Mouse (Mus musculus): ENCODE data around the gene Zranb1. TPM values are rescaled to one million over a fixed set of nuclear protein-coding genes. Genes with fewer than 3 reads are reported as not detected.

Gene Zranb1
- polyA plus RNA-seq, 1 experiment from 2014 or later, result 11.6 TPM

DNA sequence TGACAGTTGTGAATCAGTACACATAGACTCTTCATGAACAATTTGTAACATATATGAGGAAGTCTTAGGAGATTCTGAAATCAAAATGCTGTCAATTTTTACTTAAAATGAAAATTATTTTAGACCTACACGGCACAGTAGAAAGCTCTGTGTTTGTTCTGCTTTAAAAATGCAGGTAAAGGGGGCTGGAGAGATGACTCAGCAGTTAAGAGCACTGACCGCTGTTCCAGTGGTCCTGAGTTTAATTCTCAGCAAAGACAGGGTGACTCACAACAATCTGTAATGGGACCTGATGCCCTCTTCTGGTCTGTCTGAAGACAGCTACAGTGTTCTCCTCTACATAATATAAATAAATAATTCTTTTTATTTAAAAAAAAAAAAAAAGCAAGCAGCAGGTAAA, 34.8 kb downstream of the Zranb1 start:
- Histone ChIP-seq H3K4me3 (ENCODE audit: low read depth, low read length) (no peak overlapping the region), H3K27ac (ENCODE audit: low read depth) (no peak overlapping the region), H3K9me3 (ENCODE audit: low read length) (no peaks in the 10 kb centered on the region), H3K9ac (replicated peaks) (no peak overlapping the region), H3K4me2 (ENCODE audit: low read depth, low read length) (no peak overlapping the region), H3K27me3 (ENCODE audit: insufficient read depth, low read length) (no peaks in the 10 kb centered on the region), H3K36me3 (replicated peaks; ENCODE audit: insufficient read depth, low read length) (peaks cover 20% of the 10 kb centered on the region), H3K4me1 (ENCODE audit: insufficient read depth) (no peaks in the 10 kb centered on the region)
- 91% methylated on average over 2 of the region's 2 CpGs for WGBS (ENCODE audit: insufficient replicate concordance)
- ATAC-seq, result no peak
- no peak for DNase-seq
- TF ChIP-seq CTCF (IDR thresholded peaks at IDR 0.05; ENCODE audit: low read depth), result no peak
- no peak for TF ChIP-seq EP300 (IDR thresholded peaks at IDR 0.05; ENCODE audit: low read depth)

DNA sequence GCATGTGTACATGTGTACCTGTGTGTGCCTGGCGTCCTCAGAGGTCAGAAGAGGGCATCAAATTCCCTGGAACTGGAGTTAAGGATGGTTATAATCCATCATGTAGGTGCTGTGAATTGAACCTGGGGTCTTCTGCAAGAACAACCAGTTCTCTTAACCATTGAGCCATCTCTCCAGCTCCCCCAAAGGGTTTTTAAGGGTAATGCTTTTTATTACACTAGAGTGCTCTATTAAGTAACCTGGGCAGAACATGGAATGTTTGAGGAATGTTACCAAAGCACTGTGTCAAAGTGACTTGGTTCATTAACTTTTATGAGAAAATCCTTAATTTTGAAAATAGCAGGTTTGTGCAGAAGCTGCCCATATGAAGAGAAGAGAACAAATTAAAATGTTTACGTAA, 41.1 kb downstream of the Zranb1 start:
- H3K4me2 ChIP-seq (ENCODE audit: low read depth, low read length), result no peak overlapping the region
- WGBS (ENCODE audit: insufficient replicate concordance), result 86% methylated on average over 2 of the region's 2 CpGs
- H3K4me3 ChIP-seq (ENCODE audit: low read depth, low read length), result no peak overlapping the region
- ATAC-seq (no peak), DNase-seq (no peak)
- no peaks in the 10 kb centered on the region for H3K27me3 ChIP-seq (ENCODE audit: insufficient read depth, low read length)
- no peak overlapping the region for H3K27ac ChIP-seq (ENCODE audit: low read depth)
- no peaks in the 10 kb centered on the region for H3K9me3 ChIP-seq (ENCODE audit: low read length)
- TF ChIP-seq CTCF (IDR thresholded peaks at IDR 0.05; ENCODE audit: low read depth) (0 out of 2 replicates have a peak, but pooled peaks have one; percentile 8), EP300 (IDR thresholded peaks at IDR 0.05; ENCODE audit: low read depth) (no peak)
- H3K4me1 ChIP-seq (ENCODE audit: insufficient read depth), result no peaks in the 10 kb centered on the region
- H3K36me3 ChIP-seq (replicated peaks; ENCODE audit: insufficient read depth, low read length), result peaks cover 35% of the 10 kb centered on the region
- H3K9ac ChIP-seq (replicated peaks), result no peak overlapping the region

DNA sequence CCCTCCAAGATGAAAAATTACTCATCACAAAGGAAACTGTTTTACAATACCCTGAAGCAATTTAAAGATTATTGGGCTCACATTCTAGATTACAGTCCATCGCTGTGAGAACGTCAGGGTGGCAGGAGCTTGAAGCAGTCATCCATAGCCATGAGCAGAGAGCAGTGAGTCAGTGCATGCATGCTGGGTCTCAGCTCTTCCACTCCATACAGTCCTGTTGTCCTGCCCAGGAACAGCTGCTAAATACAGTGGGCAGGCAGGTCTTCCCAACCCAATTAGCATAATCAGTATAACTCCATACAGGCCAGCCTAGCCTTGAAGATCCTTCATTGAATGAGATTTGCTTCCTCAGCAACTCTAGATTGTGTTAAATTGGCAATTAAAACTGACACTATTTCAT, 45.1 kb downstream of the Zranb1 start:
- Histone ChIP-seq H3K36me3 (replicated peaks; ENCODE audit: insufficient read depth, low read length) (peaks cover 29% of the 10 kb centered on the region), H3K4me2 (ENCODE audit: low read depth, low read length) (no peak overlapping the region), H3K9ac (replicated peaks) (no peak overlapping the region), H3K4me1 (ENCODE audit: insufficient read depth) (no peaks in the 10 kb centered on the region), H3K27ac (ENCODE audit: low read depth) (no peak overlapping the region), H3K4me3 (ENCODE audit: low read depth, low read length) (no peak overlapping the region), H3K27me3 (ENCODE audit: insufficient read depth, low read length) (no peaks in the 10 kb centered on the region), H3K9me3 (ENCODE audit: low read length) (no peaks in the 10 kb centered on the region)
- TF ChIP-seq CTCF (IDR thresholded peaks at IDR 0.05; ENCODE audit: low read depth) (no peak), EP300 (IDR thresholded peaks at IDR 0.05; ENCODE audit: low read depth) (no peak)
- DNase-seq, result no peak
- ATAC-seq, result no peak
- 86% methylated on average over 2 of the region's 2 CpGs for WGBS (ENCODE audit: insufficient replicate concordance)

DNA sequence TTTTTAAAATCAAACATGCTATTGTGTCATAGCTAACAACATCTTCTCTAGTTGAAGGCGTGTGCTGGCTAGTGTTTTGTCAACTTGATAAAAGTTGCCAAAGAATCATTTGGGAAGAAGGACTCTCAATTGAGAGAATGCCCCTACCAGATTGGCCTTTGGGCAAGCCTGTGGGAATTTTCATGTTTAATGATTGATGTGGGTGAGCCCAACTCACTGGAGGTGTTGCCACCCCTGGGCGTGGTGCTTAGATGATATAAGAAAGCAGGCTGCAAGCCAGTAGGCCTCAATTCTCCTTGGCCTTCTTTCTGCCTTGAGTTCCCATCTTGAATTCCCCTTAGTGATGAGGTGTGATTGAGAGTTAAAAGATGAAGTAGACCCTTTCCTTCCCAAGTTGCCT, 47.0 kb downstream of the Zranb1 start:
- Histone ChIP-seq H3K36me3 (replicated peaks; ENCODE audit: insufficient read depth, low read length) (peaks cover 41% of the 10 kb centered on the region), H3K27me3 (ENCODE audit: insufficient read depth, low read length) (no peaks in the 10 kb centered on the region), H3K4me1 (ENCODE audit: insufficient read depth) (no peaks in the 10 kb centered on the region), H3K9me3 (ENCODE audit: low read length) (no peaks in the 10 kb centered on the region), H3K4me2 (ENCODE audit: low read depth, low read length) (no peak overlapping the region), H3K4me3 (ENCODE audit: low read depth, low read length) (no peak overlapping the region), H3K27ac (ENCODE audit: low read depth) (no peak overlapping the region), H3K9ac (replicated peaks) (no peak overlapping the region)
- ATAC-seq (no peak), DNase-seq (no peak)
- 92% methylated on average over 2 of the region's 2 CpGs for WGBS (ENCODE audit: insufficient replicate concordance)
- no peak for TF ChIP-seq EP300 (IDR thresholded peaks at IDR 0.05; ENCODE audit: low read depth)
- no peak for TF ChIP-seq CTCF (IDR thresholded peaks at IDR 0.05; ENCODE audit: low read depth)

DNA sequence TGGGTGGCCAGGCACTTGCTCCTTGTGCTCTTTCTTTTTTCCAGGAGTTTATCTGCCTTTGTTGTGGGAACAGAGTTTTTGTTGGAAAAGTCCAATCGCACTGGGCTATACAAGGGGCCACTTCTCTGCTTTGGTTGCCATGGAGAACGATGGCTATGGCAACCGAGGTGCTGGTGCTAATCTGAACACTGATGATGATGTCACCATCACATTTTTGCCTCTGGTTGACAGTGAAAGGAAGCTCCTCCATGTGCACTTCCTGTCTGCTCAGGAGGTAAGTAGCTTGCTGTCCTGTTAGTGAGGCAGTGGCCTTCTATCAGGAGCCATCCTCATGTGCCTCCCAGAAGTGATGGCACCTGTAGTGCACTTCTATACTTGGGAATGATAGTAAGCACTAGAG, 51.7 kb downstream of the Zranb1 start:
- WGBS (ENCODE audit: insufficient replicate concordance), result 71% methylated on average over 3 of the region's 3 CpGs
- no peaks in the 10 kb centered on the region for H3K27me3 ChIP-seq (ENCODE audit: insufficient read depth, low read length)
- TF ChIP-seq CTCF (IDR thresholded peaks at IDR 0.05; ENCODE audit: low read depth), result no peak
- TF ChIP-seq EP300 (IDR thresholded peaks at IDR 0.05; ENCODE audit: low read depth), result no peak

DNA sequence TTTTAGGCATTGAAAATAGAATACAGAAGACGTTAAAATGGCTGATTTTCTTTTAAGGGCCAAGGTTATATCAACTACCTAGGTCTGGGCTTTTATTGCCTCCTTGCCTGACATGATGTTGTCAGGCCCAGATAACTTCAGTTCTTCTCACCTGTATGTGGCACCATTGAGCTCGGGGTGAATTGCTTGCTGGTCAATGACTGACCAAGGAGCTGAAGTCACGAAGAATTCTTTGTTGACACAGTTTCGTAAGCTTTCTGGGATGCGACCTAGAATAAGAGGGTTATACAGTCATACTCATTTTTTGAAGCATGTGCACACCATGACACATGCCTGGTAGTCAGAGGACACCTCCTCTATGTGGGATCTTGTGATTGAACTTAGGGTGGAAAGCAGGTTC, 58.9 kb downstream of the Zranb1 start:
- H3K36me3 ChIP-seq (replicated peaks; ENCODE audit: insufficient read depth, low read length), result peaks cover 23% of the 10 kb centered on the region
- TF ChIP-seq EP300 (IDR thresholded peaks at IDR 0.05; ENCODE audit: low read depth), result no peak
- no peak for TF ChIP-seq CTCF (IDR thresholded peaks at IDR 0.05; ENCODE audit: low read depth)

More for the DNA sequence above, 51.7 kb downstream of the Zranb1 start:
- no peak overlapping the region for H3K4me3 ChIP-seq (ENCODE audit: low read depth, low read length)
- H3K9me3 ChIP-seq (ENCODE audit: low read length), result no peaks in the 10 kb centered on the region
- peaks cover 53% of the 10 kb centered on the region for H3K36me3 ChIP-seq (replicated peaks; ENCODE audit: insufficient read depth, low read length)
- no peak overlapping the region for H3K9ac ChIP-seq (replicated peaks)
- H3K27ac ChIP-seq (ENCODE audit: low read depth), result no peak overlapping the region
- no peak for ATAC-seq
- no peak for DNase-seq
- H3K4me2 ChIP-seq (ENCODE audit: low read depth, low read length), result no peak overlapping the region
- H3K4me1 ChIP-seq (ENCODE audit: insufficient read depth), result no peaks in the 10 kb centered on the region

More for the DNA sequence above, 58.9 kb downstream of the Zranb1 start:
- Histone ChIP-seq H3K27me3 (ENCODE audit: insufficient read depth, low read length) (no peaks in the 10 kb centered on the region), H3K27ac (ENCODE audit: low read depth) (no peak overlapping the region), H3K4me2 (ENCODE audit: low read depth, low read length) (no peak overlapping the region), H3K9me3 (ENCODE audit: low read length) (no peaks in the 10 kb centered on the region), H3K9ac (replicated peaks) (no peak overlapping the region), H3K4me3 (ENCODE audit: low read depth, low read length) (no peak overlapping the region), H3K4me1 (ENCODE audit: insufficient read depth) (no peaks in the 10 kb centered on the region)
- DNase-seq (peak; percentile 10), ATAC-seq (no peak)
- 79% methylated on average over 5 of the region's 5 CpGs for WGBS (ENCODE audit: insufficient replicate concordance)

All from liver, postnatal 0 days (tissue).